Mouse (Mus musculus) embryonic facial prominence, embryonic 14.5 days (tissue): ENCODE data around the gene Gm11077. TPM values are rescaled to one million over a fixed set of nuclear protein-coding genes. Genes with fewer than 3 reads are reported as not detected.

Source experiments
- ATAC-seq: fragments of 200-750 bp; cut with Nextera tagmentation; 2 replicates; pipeline ENCODE4 v1.8.0; 2017; ENCODE audit warnings: low read depth, moderate number of reproducible peaks, moderate TSS enrichment
- DNase-seq: peaks from one replicate; pipeline ENCODE4 v3.0.0-alpha.2; 2015; ENCODE audit warnings: low spot score
- H3K27ac ChIP-seq: fragments of 300-500 bp; sonication (generic); replicated peaks from 2 replicates; pipeline ENCODE4 v1.5.1; 2014; ENCODE audit warnings: low read depth, mild to moderate bottlenecking, low read length, moderate library complexity
- H3K27me3 ChIP-seq: fragments of 300-500 bp; sonication (generic); replicated peaks from 2 replicates; pipeline ENCODE4 v1.6.1; 2014; ENCODE audit warnings: low read length; ENCODE audit not compliant: control insufficient read depth, insufficient read depth
- H3K36me3 ChIP-seq: fragments of 300-500 bp; sonication (generic); 2 replicates; pipeline ENCODE4 v1.6.1; 2014; ENCODE audit warnings: low read length, mixed read lengths; ENCODE audit not compliant: control insufficient read depth, insufficient read depth
- H3K4me1 ChIP-seq: fragments of 300-500 bp; sonication (generic); 2 replicates; pipeline ENCODE4 v1.6.1; 2014; ENCODE audit warnings: antibody characterized with exemption, low read length; ENCODE audit not compliant: control insufficient read depth, insufficient read depth
- H3K4me2 ChIP-seq: fragments of 300-500 bp; sonication (generic); 2 replicates; pipeline ENCODE4 v1.6.1; 2014; ENCODE audit warnings: low read depth, mild to moderate bottlenecking, low read length, moderate library complexity, mixed read lengths
- H3K4me3 ChIP-seq: fragments of 300-500 bp; sonication (generic); 2 replicates; pipeline ENCODE4 v1.5.1; 2014; ENCODE audit warnings: low read depth, mild to moderate bottlenecking, low read length
- H3K9ac ChIP-seq: fragments of 300-500 bp; sonication (generic); 2 replicates; pipeline ENCODE4 v1.6.1; 2014; ENCODE audit warnings: low read depth, mild to moderate bottlenecking, low read length, moderate library complexity, mixed read lengths
- H3K9me3 ChIP-seq: fragments of 300-500 bp; sonication (generic); 2 replicates; pipeline ENCODE4 v1.6.1; 2016; ENCODE audit warnings: low read length; ENCODE audit not compliant: control insufficient read depth
- WGBS: fragments of 180-500 bp; shearing (Covaris S2); extraction: QIAGEN DNeasy Blood & Tissue Kit; methylation state at CpG from one replicate; pipeline ENCODE4 v1.1.7; 2014; 5-methylcytosine and 5-hydroxymethylcytosine counted together
- polyA plus RNA-seq: library from polyadenylated mRNA; unstranded; fragments of >200 nt; fragmentation: Nextera tagmentation; extraction: Ambion mirVana; gene quantifications from 2 replicates; pipeline ENCODE4 v1.2.1, GENCODE M21; 2014

The Gm11077 gene
- polyA plus RNA-seq, 1 experiment from 2014 or later, result not detected

DNA sequence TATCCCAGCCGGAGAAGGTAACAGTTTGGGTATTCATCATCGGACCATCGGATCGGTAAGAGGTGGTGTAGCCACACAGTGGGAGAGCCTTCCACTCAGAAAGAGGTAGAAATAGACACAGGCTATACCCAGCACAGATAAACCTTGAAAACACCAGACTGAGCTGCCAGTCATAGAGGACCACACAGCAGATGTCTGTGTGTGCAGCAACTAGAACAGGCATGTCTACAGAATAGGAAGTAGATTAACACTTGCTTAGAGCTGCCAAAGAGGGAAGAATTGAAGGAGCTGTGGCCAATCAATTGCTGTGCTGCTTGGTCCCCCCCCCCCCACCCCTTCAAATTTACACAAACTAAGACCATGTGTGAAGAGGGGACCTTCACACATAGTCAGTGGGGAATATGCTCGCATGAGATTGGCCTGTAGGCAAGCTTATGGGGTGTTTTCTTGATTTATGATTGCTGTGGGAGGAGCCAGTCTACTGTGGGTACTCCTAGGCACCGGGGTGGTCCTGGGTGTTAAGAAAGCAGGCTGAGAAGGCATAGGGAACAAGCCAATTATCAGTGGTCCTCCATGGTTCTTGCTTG is 64.7 kb downstream of the Gm11077 start:
- no peaks in the 10 kb centered on the region for H3K9me3 ChIP-seq
- H3K9ac ChIP-seq, result no peak overlapping the region
- 82% methylated on average over 6 of the region's 6 CpGs for WGBS
- ATAC-seq, result no peak; the same call in 1 of the 2 replicates
- DNase-seq, result no peak
- no peak overlapping the region for H3K4me3 ChIP-seq
- H3K4me1 ChIP-seq, result no peaks in the 10 kb centered on the region
- H3K27ac ChIP-seq, result no peak overlapping the region
- H3K4me2 ChIP-seq, result no peak overlapping the region
- H3K27me3 ChIP-seq, result no peaks in the 10 kb centered on the region
- H3K36me3 ChIP-seq, result no peaks in the 10 kb centered on the region

DNA sequence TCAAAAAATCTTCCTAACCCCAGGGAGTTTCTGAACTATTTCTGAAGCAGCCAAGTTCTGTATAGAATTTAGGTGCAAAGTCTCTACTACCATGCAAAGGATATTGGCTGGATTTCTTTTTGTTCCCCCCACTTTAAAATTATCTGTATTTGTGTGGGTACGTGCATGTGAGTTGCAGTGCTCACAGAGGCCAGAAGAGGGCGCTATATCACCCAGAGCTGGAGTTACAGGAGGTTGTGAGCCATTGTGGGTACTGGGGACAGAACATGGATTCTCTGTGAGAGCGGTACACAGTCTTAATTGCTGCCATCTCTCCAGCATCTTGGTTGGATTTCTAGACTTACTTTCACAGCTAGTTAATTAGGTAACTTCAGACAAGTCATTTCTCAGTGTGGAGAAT is 69.8 kb downstream of the Gm11077 start:
- DNase-seq (no peak), ATAC-seq (no peak)
- Histone ChIP-seq H3K4me1 (no peaks in the 10 kb centered on the region), H3K36me3 (no peaks in the 10 kb centered on the region), H3K27me3 (no peaks in the 10 kb centered on the region), H3K27ac (no peak overlapping the region), H3K4me3 (no peak overlapping the region), H3K9me3 (no peaks in the 10 kb centered on the region), H3K9ac (no peak overlapping the region), H3K4me2 (no peak overlapping the region)
- 62% methylated on average over 3 of the region's 3 CpGs for WGBS

DNA sequence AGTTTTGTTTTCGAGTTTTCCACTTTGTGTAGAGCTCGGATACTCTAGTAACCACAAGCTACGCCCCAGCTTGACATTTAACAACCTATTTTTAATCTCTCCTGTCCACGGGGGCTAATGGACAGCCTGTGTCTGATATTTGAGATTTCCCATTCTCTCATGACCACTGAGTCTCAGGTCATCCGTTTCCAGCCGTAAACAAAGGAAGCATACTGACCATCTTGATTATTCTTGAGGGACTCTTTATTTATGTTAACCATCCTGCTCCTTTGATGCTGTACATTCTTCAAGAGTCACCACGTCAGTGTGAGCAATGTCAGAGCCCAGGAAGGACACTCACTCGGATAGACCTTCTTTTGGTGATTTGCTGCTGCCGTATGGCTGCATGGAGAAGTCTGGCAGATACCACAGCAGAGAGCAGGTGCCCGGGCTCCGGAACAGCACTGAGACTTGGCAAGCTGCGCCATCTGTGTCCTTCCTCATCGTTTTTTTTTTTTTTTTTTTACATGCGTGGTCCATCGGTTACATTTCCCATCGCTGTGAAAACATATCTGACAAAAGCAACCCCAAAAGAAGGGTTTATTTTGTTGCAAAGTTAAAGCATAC is 70.5 kb downstream of the Gm11077 start:
- Histone ChIP-seq H3K9me3 (no peaks in the 10 kb centered on the region), H3K4me1 (no peaks in the 10 kb centered on the region), H3K36me3 (no peaks in the 10 kb centered on the region), H3K27me3 (no peaks in the 10 kb centered on the region), H3K27ac (no peak overlapping the region), H3K4me2 (no peak overlapping the region), H3K9ac (no peak overlapping the region), H3K4me3 (no peak overlapping the region)
- no peak for DNase-seq
- 82% methylated on average over 16 of the region's 16 CpGs for WGBS
- ATAC-seq, result no peak

DNA sequence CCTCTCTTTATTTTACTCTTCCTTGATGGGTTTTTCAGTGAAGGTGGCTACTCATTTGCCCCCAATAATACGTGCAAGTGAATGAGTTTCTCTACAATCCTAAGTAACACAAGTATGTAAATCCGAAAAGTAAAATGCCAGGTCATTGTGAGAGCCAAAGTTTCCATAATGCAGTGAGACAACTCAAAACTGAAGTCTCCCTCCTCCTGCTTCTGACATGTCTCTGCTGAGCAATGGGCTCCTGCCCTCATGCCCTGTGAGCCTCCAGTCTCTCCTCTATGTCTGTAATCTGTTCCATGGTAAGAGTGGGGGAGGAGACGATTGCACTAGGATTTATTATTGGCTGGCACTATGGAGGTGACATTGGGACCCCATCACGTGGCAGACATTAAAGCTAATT is 71.5 kb downstream of the Gm11077 start:
- no peaks in the 10 kb centered on the region for H3K4me1 ChIP-seq
- WGBS, result 89% methylated on average over 4 of the region's 4 CpGs
- ATAC-seq, result no peak

More for the DNA sequence above, 71.5 kb downstream of the Gm11077 start:
- no peak overlapping the region for H3K9ac ChIP-seq
- no peak for DNase-seq
- H3K27me3 ChIP-seq, result no peaks in the 10 kb centered on the region
- no peaks in the 10 kb centered on the region for H3K36me3 ChIP-seq
- H3K4me2 ChIP-seq, result no peak overlapping the region
- no peak overlapping the region for H3K27ac ChIP-seq
- H3K9me3 ChIP-seq, result no peaks in the 10 kb centered on the region
- H3K4me3 ChIP-seq, result no peak overlapping the region

Other genes starting within 250 kb of the Gm11077 start
- 18.1 and 18.7 TPM in 2 replicates for gene Aebp2, start 106.6 kb upstream of the Gm11077 start, polyA plus RNA-seq